Mouse (Mus musculus) gastrocnemius, adult 8-10 months (tissue): ENCODE results near the gene Tmem232. TPM values are rescaled to one million over a fixed set of nuclear protein-coding genes. Genes with fewer than 3 reads are reported as not detected.
"Not testable (repeated sequence)": the region's sequence is repeated elsewhere in the genome, so short reads cannot be mapped to it uniquely, and the experiment has no call there.

Experiments used
- DNase-seq, 2 experiments: peaks; one replicate each; pipeline ENCODE4 v3.0.0; 2022; ENCODE audit warnings: low spot score in 2 of 2
- microRNA-seq: library from miRNA; unstranded; fragments of <30 nt; microRNA quantifications from one replicate; pipeline ENCODE4 v1.2.0, GENCODE M21; 2022
- total RNA-seq, 4 experiments: library from RNA; stranded (reverse); gene quantifications; 2 replicates each; pipeline ENCODE4 v1.2.4; 2022

Tmem232 gene
- total RNA-seq, 4 experiments from 2014 or later = 17.3 to 20.4 (median 19.5) TPM

- DNase-seq = no peak
These were observed 315.1 kb downstream of the Tmem232 start for GRCm38 (mm10) chr17:65225347-65225916.

- not testable (repeated sequence) for DNase-seq
These were observed 318.9 kb downstream of the Tmem232 start for GRCm38 (mm10) chr17:65221687-65222086.

Small RNA genes lying within 50 kb of the gene (microRNA-seq; reads per million reads assigned to microRNA genes)
- gene Gm25731 = not detected

Other genes with a start within 250 kb of the Tmem232 start
- 100 to 1,000 TPM; 127 to 152 (median 133) TPM for gene Vapa, start 72.8 kb upstream of the Tmem232 start, total RNA-seq
- not detected for gene Txndc2, start 101.4 kb upstream of the Tmem232 start, total RNA-seq
- 1 to 10 TPM; 2.6 to 5.5 (median 3.6) TPM for gene Rab31, start 232.0 kb upstream of the Tmem232 start, total RNA-seq
- 10 to 100 TPM; 19.7 to 25.4 (median 22.0) TPM for gene Ppp4r1, start 241.8 kb upstream of the Tmem232 start, total RNA-seq